Mouse (Mus musculus): ENCODE results near the gene Aars.

GRCm38 (mm10) chr8:110996641-110997430 is 36.1 kb upstream of the Aars start:
- TF ChIP-seq POLR2A (IDR thresholded peaks at IDR 0.05; ENCODE audit: low read depth, low read length) (no peak), CTCF (IDR thresholded peaks at IDR 0.05; ENCODE audit: extremely low read depth, insufficient read depth, insufficient read length, insufficient replicate concordance) (no peak)

All from spleen, adult 2 months (tissue).